Mouse (Mus musculus) right cerebral cortex, postnatal 25 days (tissue): Measurements from ENCODE around the gene Zfp981.
"Not testable (repeated sequence)": the region's sequence is repeated elsewhere in the genome, so short reads cannot be mapped to it uniquely, and the experiment has no call there.

Experiments
- DNase-seq: peaks from one replicate; pipeline ENCODE4 v3.0.0; 2022

Gene Zfp981

DNA sequence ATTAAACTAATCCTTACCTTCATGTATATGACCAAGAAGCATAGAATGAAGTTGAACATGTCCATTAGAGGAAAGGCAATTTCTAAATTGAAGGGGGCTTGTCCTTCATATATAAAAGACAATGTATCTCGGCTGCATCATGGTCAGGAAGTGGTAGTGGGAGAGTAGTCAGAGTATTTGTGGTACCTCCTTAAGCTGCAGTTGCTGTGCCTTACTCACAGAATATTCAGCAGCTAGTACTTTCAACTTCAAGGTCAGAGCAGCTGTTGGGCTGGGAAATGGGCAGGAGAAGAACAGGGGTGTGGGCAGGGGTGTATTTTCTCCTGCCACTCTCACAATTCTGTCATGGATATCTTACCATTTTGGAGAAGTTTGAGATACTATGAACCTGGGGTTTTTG is 15.1 kb upstream of the Zfp981 start:
- DNase-seq = not testable (repeated sequence)

DNA sequence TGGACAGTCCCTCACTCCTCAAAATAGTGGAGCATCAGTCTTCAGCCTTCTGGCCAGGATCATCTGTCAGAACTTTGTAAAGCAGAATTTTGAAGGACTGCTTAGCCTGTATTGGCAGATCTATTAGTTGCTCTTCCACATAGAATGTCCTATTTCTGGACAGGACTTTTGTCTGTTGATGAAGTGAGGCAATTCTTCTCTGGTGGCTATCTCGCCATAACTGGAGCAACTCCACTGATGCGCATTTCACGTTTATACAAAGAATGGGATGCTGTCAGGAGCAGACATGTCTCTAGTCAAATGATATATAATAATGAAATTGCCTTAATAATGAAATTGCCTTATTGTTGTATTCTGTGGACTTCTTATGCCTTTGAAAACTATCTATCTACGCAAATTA is 12.6 kb upstream of the Zfp981 start:
- not testable (repeated sequence) for DNase-seq

DNA sequence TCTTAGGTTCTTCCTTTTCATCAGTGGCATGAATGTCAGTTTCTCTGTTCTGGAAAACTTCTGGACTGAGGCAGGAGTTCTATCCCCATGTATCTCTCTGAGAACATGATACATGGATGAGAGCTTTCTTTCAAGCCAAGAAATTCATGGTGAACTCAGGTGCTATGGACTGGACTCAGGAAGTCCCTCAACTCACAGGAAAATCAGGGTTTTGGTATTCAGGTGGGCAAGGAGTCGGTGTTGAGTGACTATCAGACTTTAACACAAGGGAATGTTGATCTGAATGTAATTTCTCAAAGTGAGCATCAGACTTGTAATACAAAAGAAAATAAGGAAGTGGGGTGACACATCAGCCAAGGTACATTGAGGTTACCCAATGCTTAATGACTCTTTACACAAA is 9.8 kb upstream of the Zfp981 start:
- DNase-seq = not testable (repeated sequence)

DNA sequence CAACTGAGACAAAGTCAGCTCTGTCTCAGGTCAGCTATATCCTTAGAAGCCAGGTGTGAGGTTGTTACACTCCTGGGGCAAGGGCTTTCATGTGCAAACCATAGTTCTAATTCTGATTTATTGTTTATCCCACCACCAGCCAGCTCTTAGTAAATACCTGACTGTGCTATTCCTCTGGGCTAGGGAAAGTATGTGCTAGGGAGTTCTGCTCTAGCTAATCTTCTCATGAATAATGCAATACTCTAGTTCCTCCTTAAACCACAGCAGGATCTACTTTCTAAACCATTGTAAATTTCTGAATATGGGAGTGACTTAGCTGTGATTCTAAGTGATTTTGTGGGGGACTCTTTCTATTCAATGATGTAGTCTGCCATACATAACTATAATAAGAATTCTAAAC is 9.4 kb upstream of the Zfp981 start:
- DNase-seq = no peak

DNA sequence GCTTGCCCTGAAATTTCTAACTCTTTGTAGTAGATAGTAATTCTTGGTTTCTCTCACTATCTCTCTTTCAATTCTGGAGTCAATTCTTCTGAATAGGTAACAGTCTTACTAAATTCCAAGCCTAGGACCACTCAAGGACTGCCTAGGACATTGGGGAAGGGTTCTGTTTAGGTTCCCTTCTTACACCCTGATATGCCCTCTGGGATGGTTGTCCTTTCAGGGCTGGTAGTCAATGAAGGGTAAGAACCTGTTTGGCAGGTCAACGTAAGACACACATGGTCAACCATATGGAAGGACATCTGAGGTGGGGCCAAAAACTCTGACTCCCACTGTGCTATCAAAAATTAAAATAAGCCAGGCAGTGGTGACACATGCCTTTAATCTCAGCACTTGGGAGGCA is 9.0 kb upstream of the Zfp981 start:
- no peak for DNase-seq

DNA sequence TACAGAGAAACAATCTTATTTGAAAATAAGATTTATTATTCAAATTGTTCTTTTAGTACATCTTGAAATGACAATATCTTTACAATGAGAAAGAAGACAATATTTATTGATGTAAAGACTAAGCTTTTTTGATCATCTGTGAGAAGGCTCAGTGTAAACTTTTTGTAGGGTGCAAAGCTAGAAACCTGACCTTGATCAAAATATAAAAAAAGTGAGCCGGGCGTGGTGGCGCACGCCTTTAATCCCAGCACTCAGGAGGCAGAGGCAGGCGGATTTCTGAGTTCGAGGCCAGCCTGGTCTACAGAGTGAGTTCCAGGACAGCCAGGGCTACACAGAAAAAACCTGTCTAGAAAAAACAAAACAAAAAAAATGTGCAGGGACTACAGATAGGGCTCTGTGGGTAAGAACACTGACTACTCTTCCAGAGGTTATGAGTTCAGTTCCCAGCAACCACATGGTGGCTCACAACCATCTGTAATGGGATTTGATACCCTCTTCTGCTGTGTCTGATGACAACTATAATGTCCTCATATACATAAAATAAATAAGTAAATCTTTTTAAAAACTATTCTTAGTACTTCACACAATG is 8.4 kb upstream of the Zfp981 start:
- DNase-seq = not testable (repeated sequence)

DNA sequence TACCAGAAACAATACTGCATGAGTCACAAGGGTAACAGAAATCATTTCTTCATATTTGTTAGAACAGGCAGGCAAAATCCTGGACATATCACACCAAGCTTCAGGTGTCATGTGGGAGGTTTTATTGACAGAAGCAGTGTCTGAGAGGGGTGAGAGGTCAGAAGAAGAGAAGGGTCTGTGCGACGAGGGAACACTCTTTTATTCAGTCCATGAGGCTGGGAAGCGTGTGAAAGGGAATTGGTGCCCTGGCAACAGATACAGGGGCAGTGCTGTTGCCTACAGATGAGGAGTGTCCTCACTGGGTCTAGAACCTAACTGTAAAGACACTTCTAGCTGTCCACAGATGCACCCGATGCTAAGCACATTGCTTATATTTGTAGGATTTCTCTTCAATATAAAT is 6.8 kb upstream of the Zfp981 start:
- no peak for DNase-seq

DNA sequence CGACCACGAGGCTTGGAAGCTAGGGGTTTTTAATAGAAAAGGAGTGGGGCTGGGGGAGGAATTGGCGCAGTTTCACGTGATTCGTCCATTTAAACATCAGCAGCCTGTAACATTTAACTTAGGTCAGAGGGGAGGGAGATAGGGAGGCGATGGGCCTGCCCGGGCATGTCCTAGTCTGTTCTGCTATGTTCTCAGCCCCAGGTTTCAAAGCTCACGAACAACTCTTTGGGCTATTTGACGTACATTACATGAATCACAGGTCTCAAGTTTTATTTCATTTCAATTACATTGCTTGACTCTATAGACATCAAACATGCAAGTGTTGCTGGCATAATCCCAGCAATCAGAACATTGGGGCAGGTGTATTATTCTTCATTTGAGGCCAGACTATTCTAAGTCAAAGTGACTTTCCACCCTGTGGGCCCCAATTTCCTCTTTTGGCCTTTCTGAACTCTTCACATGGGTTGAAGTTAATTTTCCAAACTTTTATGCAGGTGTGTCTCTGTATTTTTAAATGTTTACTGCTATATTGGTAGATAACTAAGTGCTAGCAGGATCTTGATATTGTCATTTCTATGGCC is 4.0 kb upstream of the Zfp981 start:
- not testable (repeated sequence) for DNase-seq

DNA sequence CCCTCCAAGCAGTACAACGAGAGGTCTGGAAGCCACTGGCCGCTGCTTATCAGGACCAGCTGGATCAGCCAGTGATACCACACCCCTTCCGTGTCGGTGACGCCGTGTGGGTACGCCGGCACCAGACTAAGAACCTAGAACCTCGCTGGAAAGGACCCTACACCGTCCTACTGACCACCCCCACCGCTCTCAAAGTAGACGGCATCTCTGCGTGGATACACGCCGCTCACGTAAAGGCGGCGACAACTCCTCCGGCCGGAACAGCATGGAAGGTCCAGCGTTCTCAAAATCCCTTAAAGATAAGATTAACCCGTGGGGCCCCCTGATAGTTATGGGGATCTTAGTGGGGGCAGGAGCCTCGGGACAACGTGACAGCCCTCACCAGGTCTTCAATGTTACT is 7.2 kb downstream of the Zfp981 start:
- DNase-seq = not testable (repeated sequence)

DNA sequence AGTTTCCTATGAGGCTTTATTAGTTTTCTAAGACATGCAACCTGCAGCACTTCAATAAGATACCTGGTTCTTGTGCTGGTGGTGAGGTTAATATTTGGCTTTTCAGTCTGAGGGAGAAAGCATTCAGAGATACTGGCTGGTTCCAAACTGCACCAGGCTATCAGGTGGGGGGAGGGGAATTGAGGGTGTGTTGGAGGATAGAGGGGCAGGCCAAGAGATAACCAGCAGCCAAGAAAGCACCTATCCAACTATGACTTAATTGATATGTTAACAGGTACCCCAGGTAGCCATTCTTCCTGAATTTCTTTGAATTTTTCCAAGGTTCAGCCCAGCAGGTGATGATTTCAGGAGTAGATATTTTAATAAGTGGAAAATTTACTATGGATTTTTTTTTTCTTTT is 10.0 kb downstream of the Zfp981 start:
- DNase-seq = not testable (repeated sequence)

DNA sequence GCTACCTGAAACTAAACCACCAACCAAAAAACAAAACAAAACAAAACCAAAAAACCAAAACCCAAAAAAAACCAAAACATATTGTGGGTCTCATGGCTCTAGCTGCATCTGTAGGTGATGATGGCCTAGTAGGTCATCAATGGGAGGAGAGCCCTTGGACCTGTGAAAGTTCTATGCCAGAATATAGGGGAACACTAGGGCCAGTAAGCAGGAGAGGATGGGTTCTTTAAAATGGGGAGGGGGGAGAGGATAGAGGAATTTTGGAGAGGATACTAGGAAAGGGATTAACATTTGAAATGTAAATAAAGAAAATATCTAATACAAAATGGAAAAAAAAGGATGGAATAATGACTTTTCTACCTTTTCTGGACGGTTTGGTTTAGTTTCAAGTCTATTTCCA is 14.6 kb downstream of the Zfp981 start:
- DNase-seq = no peak

DNA sequence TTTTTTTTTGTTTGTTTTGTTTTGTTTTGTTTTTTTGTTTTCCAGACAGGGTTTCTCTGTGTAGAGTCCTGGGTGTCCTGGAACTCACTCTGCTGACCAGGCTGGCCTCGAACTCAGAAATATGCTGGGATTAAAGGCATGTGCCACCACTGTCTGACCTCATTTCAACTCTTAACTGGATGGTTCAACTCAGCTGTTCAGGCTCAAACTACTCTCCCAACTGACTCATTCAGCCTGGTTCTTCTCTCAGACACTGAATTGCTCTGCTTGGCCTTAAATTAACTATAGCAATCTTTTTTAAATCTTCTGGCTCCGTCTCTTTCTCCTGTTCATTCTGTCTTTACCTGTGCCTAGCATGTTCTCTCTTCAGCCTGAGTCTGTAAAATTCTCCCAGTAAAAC is 15.3 kb downstream of the Zfp981 start:
- not testable (repeated sequence) for DNase-seq

DNA sequence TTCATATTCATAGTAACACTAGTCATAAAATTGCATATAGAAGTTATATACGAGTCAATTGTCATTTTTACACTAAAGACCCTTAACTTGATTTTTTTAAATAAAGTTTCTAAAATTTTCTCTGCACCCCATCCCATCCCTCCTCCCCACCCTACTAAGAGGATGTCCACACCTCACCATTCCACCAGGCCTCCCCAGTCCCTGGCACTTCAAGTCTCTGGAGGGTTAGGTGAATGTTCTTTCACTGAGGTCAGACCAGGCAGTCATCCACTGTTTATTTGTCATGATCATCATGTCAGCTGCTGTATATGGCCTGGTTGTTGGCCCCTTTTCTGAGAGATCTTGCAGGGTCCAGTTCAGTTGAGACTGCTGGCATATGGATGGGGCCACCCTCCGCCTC is 18.9 kb downstream of the Zfp981 start:
- DNase-seq = no peak

DNA sequence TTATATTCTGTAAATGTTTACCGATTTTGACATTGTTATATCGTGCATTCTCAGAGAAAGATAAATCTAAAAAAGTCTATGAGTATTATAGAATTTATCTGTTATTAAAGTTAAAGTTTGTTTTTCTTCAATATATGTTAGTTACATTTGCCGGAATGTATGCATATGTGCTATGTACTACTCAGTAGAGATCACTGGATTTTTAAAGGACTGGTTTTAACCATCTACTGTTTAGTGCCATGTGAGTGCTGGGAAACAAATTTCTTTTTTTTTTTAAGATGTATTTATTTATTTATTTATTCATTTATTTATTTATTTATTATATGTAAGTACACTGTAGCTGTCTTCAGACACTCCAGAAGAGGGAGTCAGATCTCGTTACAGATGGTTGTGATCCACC is 32.7 kb downstream of the Zfp981 start:
- no peak for DNase-seq

DNA sequence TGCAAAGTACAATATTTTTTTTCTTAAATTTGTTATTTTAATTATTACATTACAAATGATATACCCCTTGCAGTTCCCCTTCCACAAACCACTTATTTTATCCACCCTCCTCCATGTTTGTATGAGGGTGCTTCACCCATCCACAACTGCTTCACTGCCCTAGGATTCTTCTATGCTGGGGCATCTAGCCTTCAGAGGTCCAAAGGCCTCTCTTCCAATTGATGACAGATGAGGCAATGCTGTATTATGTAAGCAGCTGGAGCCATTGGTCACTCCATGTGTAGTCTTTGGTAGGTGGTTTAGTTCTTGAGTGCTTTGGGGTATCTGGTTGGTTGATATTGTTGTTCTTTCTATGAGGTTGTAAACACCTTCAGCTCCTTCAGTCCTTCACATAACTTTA is 34.1 kb downstream of the Zfp981 start:
- DNase-seq = no peak

DNA sequence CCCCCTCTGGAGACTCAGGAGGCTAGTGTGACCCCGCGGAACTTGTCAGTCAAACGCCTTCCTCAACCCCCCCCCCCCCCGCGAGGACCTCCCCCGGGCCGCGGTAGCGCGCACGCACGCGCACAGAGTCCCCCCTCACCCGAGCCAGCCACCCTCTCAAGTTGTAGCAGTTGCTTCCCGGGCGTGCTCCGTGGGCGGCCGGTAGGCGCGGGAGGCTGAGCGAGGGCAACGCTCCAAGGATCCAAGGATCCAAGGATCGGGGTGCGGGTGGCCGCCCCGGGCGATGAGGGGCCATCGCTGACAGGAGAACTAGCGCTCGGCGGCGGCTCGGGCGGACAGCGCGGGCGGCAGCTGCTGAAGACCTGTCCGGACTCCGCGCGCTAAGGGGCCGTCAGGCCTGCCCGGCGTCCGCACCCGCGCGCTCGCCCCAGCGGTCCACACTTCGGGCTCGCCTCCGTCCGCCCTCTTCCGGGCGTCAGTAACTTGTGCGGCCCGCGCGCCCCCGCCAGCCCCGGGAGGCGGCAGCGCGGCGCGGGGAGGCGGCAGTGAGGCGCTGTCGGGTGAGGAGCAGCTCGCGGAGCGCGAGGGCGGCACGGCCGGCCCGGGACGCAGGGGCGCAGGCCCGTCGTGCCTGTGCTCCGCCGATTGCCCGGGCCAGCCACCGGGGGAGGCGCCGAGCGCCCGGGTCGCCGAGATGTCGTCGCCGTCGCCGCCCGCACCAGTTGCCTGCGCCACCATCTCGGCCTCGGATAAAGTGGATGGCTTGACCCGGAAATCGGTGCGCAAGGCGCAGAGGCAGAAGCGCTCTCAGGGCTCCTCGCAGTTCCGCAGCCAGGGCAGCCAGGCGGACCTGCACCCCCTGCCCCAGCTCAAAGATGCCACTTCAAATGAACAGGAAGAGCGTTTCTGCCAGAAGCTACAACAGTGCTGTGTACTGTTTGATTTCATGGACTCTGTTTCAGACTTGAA is 78.4 kb downstream of the Zfp981 start:
- not testable (repeated sequence) for DNase-seq
